Mouse (Mus musculus) CH12.LX (cell line): ENCODE measurements around the gene Shld1. TPM values are rescaled to one million over a fixed set of nuclear protein-coding genes. Genes with fewer than 3 reads are reported as not detected.

Experiments used
- DNase-seq: peaks from one replicate; pipeline ENCODE4 v3.0.0-alpha.2; 2013; ENCODE audit errors: extremely low read depth
- H3K27ac ChIP-seq: 2 replicates; pipeline ENCODE4 v1.5.1; 2012; ENCODE audit warnings: low read depth, mild to moderate bottlenecking, control low read depth, moderate library complexity; ENCODE audit not compliant: insufficient read depth
- H3K27me3 ChIP-seq: replicated peaks from 2 replicates; pipeline ENCODE3; 2012; ENCODE audit warnings: inconsistent platforms
- H3K36me3 ChIP-seq, 2 experiments: replicated peaks in 1 of 2; 2 replicates each; pipeline versions ENCODE3 to v1.6.1; 2012; ENCODE audit warnings: inconsistent platforms in 1 of 2, low read length in 1 of 2, mild to moderate bottlenecking in 1 of 2, mixed read lengths in 1 of 2, moderate library complexity in 1 of 2; ENCODE audit not compliant: control insufficient read depth in 1 of 2, insufficient read depth in 1 of 2
- H3K4me1 ChIP-seq, 2 experiments: 2 replicates each; pipeline ENCODE4 v1.6.1; 2012; ENCODE audit warnings: inconsistent platforms in 1 of 2, moderate library complexity in 1 of 2; ENCODE audit not compliant: insufficient read depth in 2 of 2, control insufficient read depth in 1 of 2
- H3K4me2 ChIP-seq: 2 replicates; pipeline ENCODE4 v1.6.1; 2012; ENCODE audit warnings: low read depth, mild to moderate bottlenecking, control low read depth; ENCODE audit not compliant: poor library complexity, insufficient read depth, severe bottlenecking
- H3K4me3 ChIP-seq, 3 experiments: fragments of 150-350 bp in 1 of 3; sonication (generic) in 1 of 3; replicated peaks in 1 of 3; 2 replicates each; pipeline versions ENCODE3 to v1.5.1; 2011 to 2012; ENCODE audit warnings: low read depth in 2 of 3, low read length in 2 of 3, mild to moderate bottlenecking in 2 of 3, moderate library complexity in 2 of 3, control low read depth in 1 of 3, improper control_type of control experiment in 1 of 3, inconsistent platforms in 1 of 3, mixed read lengths in 1 of 3; ENCODE audit not compliant: poor library complexity in 1 of 3
- H3K79me2 ChIP-seq: replicated peaks from 2 replicates; pipeline ENCODE4 v1.6.1; 2012; ENCODE audit warnings: mild to moderate bottlenecking, moderate library complexity; ENCODE audit not compliant: control insufficient read depth, poor library complexity, insufficient read depth, severe bottlenecking; ENCODE audit errors: extremely low read depth
- H3K9ac ChIP-seq: 2 replicates; pipeline ENCODE4 v1.6.1; 2012; ENCODE audit warnings: low read depth, mild to moderate bottlenecking, control low read depth, moderate library complexity; ENCODE audit not compliant: insufficient read depth
- H3K9me3 ChIP-seq: replicated peaks from 2 replicates; pipeline ENCODE3; 2012; ENCODE audit warnings: low read length, inconsistent platforms, mixed read lengths
- BHLHE40 ChIP-seq: IDR thresholded peaks from 2 replicates; pipeline ENCODE4 v1.6.1; 2011; ENCODE audit warnings: mild to moderate bottlenecking, low read depth, low read length, improper control_type of control experiment
- CHD1 ChIP-seq: IDR thresholded peaks from 2 replicates; pipeline ENCODE4 v1.6.1; 2012; ENCODE audit warnings: low read depth, low read length, improper control_type of control experiment, inconsistent platforms
- CHD2 ChIP-seq: IDR thresholded peaks from 2 replicates; pipeline ENCODE4 v1.6.1; 2011; ENCODE audit warnings: low read length, improper control_type of control experiment
- E2F4 ChIP-seq: IDR thresholded peaks from 2 replicates; pipeline ENCODE4 v1.6.1; 2011; ENCODE audit warnings: low read depth, low read length, improper control_type of control experiment; ENCODE audit not compliant: insufficient replicate concordance
- ELF1 ChIP-seq: IDR thresholded peaks from 2 replicates; pipeline ENCODE4 v1.6.1; 2014; ENCODE audit warnings: low read depth, mild to moderate bottlenecking, inconsistent platforms, low read length, improper control_type of control experiment
- EP300 ChIP-seq: IDR thresholded peaks from 2 replicates; pipeline ENCODE4 v1.6.1; 2011; ENCODE audit warnings: low read length, improper control_type of control experiment
- ETS1 ChIP-seq: conservative IDR thresholded peaks from 2 replicates; pipeline ENCODE4 v1.6.1; 2012; ENCODE audit warnings: low read depth, mild to moderate bottlenecking, inconsistent platforms, low read length, improper control_type of control experiment, moderate library complexity
- GABPA ChIP-seq: IDR thresholded peaks from 2 replicates; pipeline ENCODE4 v1.6.1; 2012; ENCODE audit warnings: low read depth, low read length, improper control_type of control experiment, inconsistent platforms; ENCODE audit not compliant: insufficient replicate concordance
- JUND ChIP-seq: conservative IDR thresholded peaks from 2 replicates; pipeline ENCODE4 v1.6.1; 2011; ENCODE audit warnings: low read depth, low read length, improper control_type of control experiment
- KAT2A ChIP-seq: IDR thresholded peaks from 2 replicates; pipeline ENCODE4 v1.6.1; 2012; ENCODE audit warnings: low read length, improper control_type of control experiment, inconsistent platforms; ENCODE audit not compliant: insufficient replicate concordance
- MAX ChIP-seq: IDR thresholded peaks from 2 replicates; pipeline ENCODE4 v1.6.1; 2011; ENCODE audit warnings: low read length, improper control_type of control experiment
- MEF2A ChIP-seq: IDR thresholded peaks from 2 replicates; pipeline ENCODE4 v1.6.1; 2014; ENCODE audit warnings: low read depth, mild to moderate bottlenecking, inconsistent platforms, low read length, improper control_type of control experiment, borderline replicate concordance
- MYC ChIP-seq: IDR thresholded peaks from 2 replicates; pipeline ENCODE4 v1.6.1; 2011; ENCODE audit warnings: low read depth, mild to moderate bottlenecking, improper control_type of control experiment, low read length
- NRF1 ChIP-seq: IDR thresholded peaks from 2 replicates; pipeline ENCODE4 v1.6.1; 2014; ENCODE audit warnings: low read depth, mild to moderate bottlenecking, inconsistent platforms, low read length, improper control_type of control experiment, moderate library complexity
- RAD21 ChIP-seq: IDR thresholded peaks from 2 replicates; pipeline ENCODE4 v1.6.1; 2011; ENCODE audit warnings: low read depth, mild to moderate bottlenecking, low read length, improper control_type of control experiment, moderate library complexity
- RCOR1 ChIP-seq: conservative IDR thresholded peaks from 2 replicates; pipeline ENCODE4 v1.6.1; 2012; ENCODE audit warnings: low read depth, mild to moderate bottlenecking, inconsistent platforms, low read length, improper control_type of control experiment
- SIN3A ChIP-seq: IDR thresholded peaks from 2 replicates; pipeline ENCODE4 v1.6.1; 2012; ENCODE audit warnings: low read length, improper control_type of control experiment, inconsistent platforms
- SMC3 ChIP-seq: IDR thresholded peaks from 2 replicates; pipeline ENCODE4 v1.6.1; 2011; ENCODE audit warnings: low read depth, low read length, improper control_type of control experiment
- TBP ChIP-seq: conservative IDR thresholded peaks from 2 replicates; pipeline ENCODE4 v1.6.1; 2011; ENCODE audit warnings: low read depth, low read length, improper control_type of control experiment
- TCF12 ChIP-seq: IDR thresholded peaks from 2 replicates; pipeline ENCODE4 v1.6.1; 2014; ENCODE audit warnings: low read depth, mild to moderate bottlenecking, inconsistent platforms, low read length, improper control_type of control experiment
- USF1 ChIP-seq: IDR thresholded peaks from 2 replicates; pipeline ENCODE4 v1.6.1; 2014; ENCODE audit warnings: low read depth, mild to moderate bottlenecking, inconsistent platforms, low read length, improper control_type of control experiment
- USF2 ChIP-seq: conservative IDR thresholded peaks from 2 replicates; pipeline ENCODE4 v1.6.1; 2011; ENCODE audit warnings: low read depth, low read length, improper control_type of control experiment
- ZC3H11A ChIP-seq: IDR thresholded peaks from 2 replicates; pipeline ENCODE4 v1.6.1; 2012; ENCODE audit warnings: low read depth, mild to moderate bottlenecking, inconsistent platforms, low read length, improper control_type of control experiment
- ZKSCAN1 ChIP-seq: IDR thresholded peaks from 2 replicates; pipeline ENCODE4 v1.6.1; 2012; ENCODE audit warnings: low read depth, inconsistent platforms, low read length, improper control_type of control experiment, borderline replicate concordance
- ZMIZ1 ChIP-seq: IDR thresholded peaks from 2 replicates; pipeline ENCODE4 v1.6.1; 2012; ENCODE audit warnings: low read depth, mild to moderate bottlenecking, inconsistent platforms, low read length, improper control_type of control experiment
- ZNF384 ChIP-seq: IDR thresholded peaks from 2 replicates; pipeline ENCODE4 v1.6.1; 2012; ENCODE audit warnings: low read depth, low read length, improper control_type of control experiment, inconsistent platforms
- dilution Hi-C: fragments of 300-500 bp; cut with MboI; formaldehyde crosslinking; loops from 2 replicates; pipeline ENCODE4 v1.14.3; 2020; ENCODE audit warnings: low sequenced_read_pairs; ENCODE audit not compliant: extremely low pct_unique_long_range_greater_than_20kb, extremely low pct_ligation_motif_present
- in situ Hi-C: fragments of 300-500 bp; cut with MboI; formaldehyde crosslinking; loops from 3 replicates; pipeline ENCODE4 v1.14.3; 2019; ENCODE audit warnings: low sequenced_read_pairs, low pct_ligation_motif_present, low pct_unique_long_range_greater_than_20kb, mixed read lengths
- polyA plus RNA-seq: library from polyadenylated mRNA; unstranded; fragments of >175 nt; gene quantifications from 2 replicates; pipeline ENCODE4 v1.2.1, GENCODE M21; 2012; ENCODE audit warnings: low read depth; ENCODE audit not compliant: insufficient read length
- total RNA-seq, 2 experiments: library from RNA; depleted of rRNA; stranded (reverse); fragments of 300-350 nt in 1 of 2; fragments of >200 nt in 1 of 2; gene quantifications; 2 replicates each; pipeline ENCODE4 v1.2.3; 2012 to 2014

Shld1 gene
- total and polyA plus RNA-seq, 3 experiments: 5.7 to 12.6 (median 9.3) TPM

DNA sequence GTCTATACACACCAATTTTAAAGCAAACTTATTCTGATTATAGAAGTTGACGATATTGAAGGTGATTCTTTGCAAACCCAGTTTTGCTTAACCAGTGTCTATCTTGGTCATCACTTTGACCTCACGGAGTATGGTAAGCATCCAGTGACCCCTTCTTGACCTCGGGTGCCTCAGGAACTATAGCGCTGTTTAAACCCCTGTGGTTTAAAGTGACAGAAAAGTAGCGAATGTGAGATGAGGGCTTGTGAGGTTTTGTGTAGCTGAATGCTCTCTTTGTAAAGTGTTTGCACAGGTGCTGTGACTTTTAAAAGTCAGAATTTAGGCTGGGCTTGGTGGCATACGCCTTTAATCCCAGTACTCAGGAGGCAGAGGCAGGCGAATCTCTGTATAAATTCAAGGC, 27.8 kb downstream of the Shld1 start:
- Histone ChIP-seq H3K9ac (no peak overlapping the region), H3K4me3 (no peak overlapping the region), H3K79me2 (no peaks in the 10 kb centered on the region), H3K4me2 (no peak overlapping the region), H3K27me3 (no peaks in the 10 kb centered on the region), H3K9me3 (peaks cover 2% of the 10 kb centered on the region), H3K36me3 (peaks cover 0 to 2% of the 10 kb centered on the region in 2 experiments), H3K27ac (no peak overlapping the region), H3K4me1 (peaks cover 10 to 34% of the 10 kb centered on the region in 2 experiments)
- no peak for DNase-seq
- TF ChIP-seq GABPA (no peak), SIN3A (no peak), NRF1 (no peak), CHD2 (no peak), CHD1 (no peak), ZMIZ1 (no peak), RCOR1 (no peak), KAT2A (no peak), ZNF384 (no peak), MEF2A (no peak), USF1 (no peak), JUND (no peak), EP300 (no peak), ETS1 (no peak), ZC3H11A (no peak), E2F4 (no peak)
- in situ Hi-C loops (loop anchor here (25.0 kb wide), 1 partner anchor 402 kb away; no protein-coding TSS in a partner anchor), dilution Hi-C loops (no loop called here)

DNA sequence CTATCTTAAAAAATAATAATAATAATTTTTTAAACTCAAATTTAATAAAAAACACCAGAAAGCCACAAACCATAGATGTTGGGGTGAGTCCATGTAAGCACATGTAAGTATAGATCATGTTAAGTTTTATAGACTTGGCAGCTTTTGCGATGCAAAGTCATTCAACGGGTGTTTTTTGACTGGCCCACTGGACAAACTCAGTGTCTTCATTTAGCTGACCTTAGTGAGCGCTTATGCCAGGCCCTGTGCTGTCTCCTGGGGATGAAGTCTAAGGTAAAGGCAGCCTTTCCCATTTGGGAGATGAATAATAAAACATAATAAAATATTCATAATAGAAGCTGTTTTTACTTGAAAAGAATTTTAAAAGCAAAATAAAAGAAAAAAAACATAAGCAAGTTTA, 28.2 kb downstream of the Shld1 start:
- in situ Hi-C loops (loop anchor here (25.0 kb wide), 1 partner anchor 403 kb away; no protein-coding TSS in a partner anchor), dilution Hi-C loops (no loop called here)
- Histone ChIP-seq H3K4me1 (peaks cover 9 to 34% of the 10 kb centered on the region in 2 experiments), H3K4me3 (no peak overlapping the region), H3K9ac (no peak overlapping the region), H3K27ac (no peak overlapping the region), H3K27me3 (no peaks in the 10 kb centered on the region), H3K9me3 (peaks cover 2% of the 10 kb centered on the region), H3K79me2 (no peaks in the 10 kb centered on the region), H3K36me3 (peaks cover 0 to 2% of the 10 kb centered on the region in 2 experiments), H3K4me2 (no peak overlapping the region)
- DNase-seq: no peak
- TF ChIP-seq ZC3H11A: no peak
- no peak for TF ChIP-seq RAD21
- no peak for TF ChIP-seq MAX
- TF ChIP-seq TCF12: no peak
- no peak for TF ChIP-seq ZKSCAN1
- no peak for TF ChIP-seq ELF1
- TF ChIP-seq BHLHE40: no peak
- no peak for TF ChIP-seq TBP
- TF ChIP-seq SMC3: no peak
- TF ChIP-seq USF2: no peak
- no peak for TF ChIP-seq MYC
- no peak for TF ChIP-seq CHD1
- no peak for TF ChIP-seq NRF1
- no peak for TF ChIP-seq E2F4
- TF ChIP-seq, all 38 proteins: peak for 0
